Mouse (Mus musculus) embryonic facial prominence, embryonic 10.5 days (tissue): ENCODE measurements around the gene Nek11. TPM values are rescaled to one million over a fixed set of nuclear protein-coding genes. Genes with fewer than 3 reads are reported as not detected.
A peak's percentile ranks its signal among the peaks of the same experiment; 100 is the strongest.

Experiments
- DNase-seq: peaks from one replicate; pipeline ENCODE4 v3.0.0-alpha.2; 2017; ENCODE audit warnings: low spot score
- H3K27ac ChIP-seq: fragments of 300-500 bp; sonication (generic); replicated peaks from 2 replicates; pipeline ENCODE4 v1.5.1; 2016; ENCODE audit warnings: mild to moderate bottlenecking
- H3K27me3 ChIP-seq: fragments of 300-500 bp; sonication (generic); replicated peaks from 2 replicates; pipeline ENCODE4 v1.6.1; 2016; ENCODE audit warnings: low read depth, mild to moderate bottlenecking; ENCODE audit not compliant: poor library complexity, severe bottlenecking
- H3K36me3 ChIP-seq: fragments of 300-500 bp; sonication (generic); replicated peaks from 2 replicates; pipeline ENCODE4 v1.6.1; 2016; ENCODE audit warnings: mild to moderate bottlenecking, moderate library complexity
- H3K4me1 ChIP-seq: fragments of 300-500 bp; sonication (generic); 2 replicates; pipeline ENCODE4 v1.6.1; 2016
- H3K4me3 ChIP-seq: fragments of 300-500 bp; sonication (generic); 2 replicates; pipeline ENCODE4 v1.5.1; 2016; ENCODE audit warnings: mild to moderate bottlenecking, moderate library complexity
- H3K9me3 ChIP-seq: fragments of 300-500 bp; sonication (generic); 2 replicates; pipeline ENCODE4 v1.6.1; 2016; ENCODE audit warnings: mild to moderate bottlenecking
- WGBS: fragments of 180-500 bp; shearing (Covaris S2); methylation state at CpG from one replicate; pipeline ENCODE4 v1.1.7; 2016; 5-methylcytosine and 5-hydroxymethylcytosine counted together
- polyA plus RNA-seq: library from polyadenylated mRNA; unstranded; fragments of >200 nt; fragmentation: Nextera tagmentation; extraction: Ambion mirVana; gene quantifications from 2 replicates; pipeline ENCODE4 v1.2.1, GENCODE M21; 2016

The Nek11 gene
- polyA plus RNA-seq, 1 experiment from 2014 or later = 0.36 TPM

- Histone ChIP-seq H3K36me3 (no peaks in the 10 kb centered on the region), H3K9me3 (no peaks in the 10 kb centered on the region), H3K27me3 (no peaks in the 10 kb centered on the region), H3K4me1 (no peaks in the 10 kb centered on the region), H3K4me3 (no peak overlapping the region), H3K27ac (no peak overlapping the region)
- 84% methylated on average over 3 of the region's 3 CpGs for WGBS
- DNase-seq = no peak
These were observed 93.1 kb downstream of the Nek11 start for GRCm38 (mm10) chr9:105302230-105302629.

GRCm38 (mm10) chr9:105301396-105301795 is 93.9 kb downstream of the Nek11 start:
- Histone ChIP-seq H3K36me3 (no peaks in the 10 kb centered on the region), H3K4me3 (no peak overlapping the region), H3K9me3 (no peaks in the 10 kb centered on the region), H3K27me3 (no peaks in the 10 kb centered on the region), H3K4me1 (no peaks in the 10 kb centered on the region), H3K27ac (no peak overlapping the region)
- no peak for DNase-seq
- 88% methylated on average over 1 of the region's 1 CpGs for WGBS

- no peak overlapping the region for H3K4me3 ChIP-seq
- WGBS = 86% methylated on average over 2 of the region's 2 CpGs
- no peaks in the 10 kb centered on the region for H3K4me1 ChIP-seq
- H3K36me3 ChIP-seq = no peaks in the 10 kb centered on the region
- no peaks in the 10 kb centered on the region for H3K9me3 ChIP-seq
- H3K27me3 ChIP-seq = no peaks in the 10 kb centered on the region
- DNase-seq = no peak
- no peak overlapping the region for H3K27ac ChIP-seq
These were observed 94.5 kb downstream of the Nek11 start for GRCm38 (mm10) chr9:105300738-105301325.

GRCm38 (mm10) chr9:105284670-105285069 is 110.7 kb downstream of the Nek11 start:
- H3K27me3 ChIP-seq = no peaks in the 10 kb centered on the region
- WGBS = 40% methylated on average over 7 of the region's 7 CpGs

GRCm38 (mm10) chr9:105282725-105283124 is 112.6 kb downstream of the Nek11 start:
- DNase-seq = peak; percentile 58

More at GRCm38 (mm10) chr9:105284670-105285069, 110.7 kb downstream of the Nek11 start:
- Histone ChIP-seq H3K27ac (no peak overlapping the region), H3K4me1 (no peaks in the 10 kb centered on the region), H3K36me3 (no peaks in the 10 kb centered on the region), H3K9me3 (no peaks in the 10 kb centered on the region), H3K4me3 (no peak overlapping the region)
- no peak for DNase-seq

GRCm38 (mm10) chr9:105274925-105275324 is 120.4 kb downstream of the Nek11 start:
- H3K27ac ChIP-seq = no peak overlapping the region
- WGBS = 87% methylated on average over 3 of the region's 3 CpGs

More at GRCm38 (mm10) chr9:105282725-105283124, 112.6 kb downstream of the Nek11 start:
- no peaks in the 10 kb centered on the region for H3K4me1 ChIP-seq
- no peaks in the 10 kb centered on the region for H3K36me3 ChIP-seq
- H3K27me3 ChIP-seq = no peaks in the 10 kb centered on the region
- H3K9me3 ChIP-seq = no peaks in the 10 kb centered on the region
- H3K27ac ChIP-seq = no peak overlapping the region
- WGBS = 18% methylated on average over 4 of the region's 4 CpGs
- H3K4me3 ChIP-seq = no peak overlapping the region

GRCm38 (mm10) chr9:105274286-105274685 is 121.0 kb downstream of the Nek11 start:
- DNase-seq = no peak
- Histone ChIP-seq H3K36me3 (no peaks in the 10 kb centered on the region), H3K9me3 (no peaks in the 10 kb centered on the region), H3K4me3 (no peak overlapping the region), H3K4me1 (no peaks in the 10 kb centered on the region), H3K27ac (no peak overlapping the region), H3K27me3 (no peaks in the 10 kb centered on the region)
- 61% methylated on average over 6 of the region's 6 CpGs for WGBS

More at GRCm38 (mm10) chr9:105274925-105275324, 120.4 kb downstream of the Nek11 start:
- Histone ChIP-seq H3K4me3 (no peak overlapping the region), H3K4me1 (no peaks in the 10 kb centered on the region), H3K9me3 (no peaks in the 10 kb centered on the region), H3K27me3 (no peaks in the 10 kb centered on the region), H3K36me3 (no peaks in the 10 kb centered on the region)
- no peak for DNase-seq

GRCm38 (mm10) chr9:105272241-105272640 is 123.1 kb downstream of the Nek11 start:
- Histone ChIP-seq H3K9me3 (no peaks in the 10 kb centered on the region), H3K4me3 (no peak overlapping the region), H3K27ac (no peak overlapping the region), H3K4me1 (no peaks in the 10 kb centered on the region), H3K36me3 (no peaks in the 10 kb centered on the region), H3K27me3 (no peaks in the 10 kb centered on the region)
- WGBS = 11% methylated on average over 7 of the region's 7 CpGs
- peak; percentile 68 for DNase-seq

GRCm38 (mm10) chr9:105263140-105263539 is 132.2 kb downstream of the Nek11 start:
- no peaks in the 10 kb centered on the region for H3K9me3 ChIP-seq
- no peaks in the 10 kb centered on the region for H3K27me3 ChIP-seq
- no peak for DNase-seq
- 80% methylated on average over 2 of the region's 2 CpGs for WGBS
- H3K27ac ChIP-seq = no peak overlapping the region
- no peak overlapping the region for H3K4me3 ChIP-seq
- H3K4me1 ChIP-seq = no peaks in the 10 kb centered on the region
- H3K36me3 ChIP-seq = no peaks in the 10 kb centered on the region

GRCm38 (mm10) chr9:105257668-105258067 is 137.7 kb downstream of the Nek11 start:
- WGBS = 81% methylated on average over 10 of the region's 10 CpGs
- Histone ChIP-seq H3K36me3 (no peaks in the 10 kb centered on the region), H3K27me3 (no peaks in the 10 kb centered on the region), H3K4me1 (no peaks in the 10 kb centered on the region), H3K9me3 (no peaks in the 10 kb centered on the region), H3K27ac (no peak overlapping the region), H3K4me3 (no peak overlapping the region)
- DNase-seq = no peak

GRCm38 (mm10) chr9:105254076-105254475 is 141.2 kb downstream of the Nek11 start:
- WGBS = 94% methylated on average over 1 of the region's 1 CpGs
- Histone ChIP-seq H3K27me3 (no peaks in the 10 kb centered on the region), H3K27ac (no peak overlapping the region), H3K36me3 (no peaks in the 10 kb centered on the region), H3K4me1 (no peaks in the 10 kb centered on the region), H3K4me3 (no peak overlapping the region), H3K9me3 (no peaks in the 10 kb centered on the region)
- no peak for DNase-seq

GRCm38 (mm10) chr9:105252349-105253041 is 142.8 kb downstream of the Nek11 start:
- WGBS = 74% methylated on average over 4 of the region's 4 CpGs
- H3K27me3 ChIP-seq = no peaks in the 10 kb centered on the region
- DNase-seq = no peak
- no peaks in the 10 kb centered on the region for H3K4me1 ChIP-seq
- H3K4me3 ChIP-seq = no peak overlapping the region
- no peaks in the 10 kb centered on the region for H3K36me3 ChIP-seq
- no peak overlapping the region for H3K27ac ChIP-seq
- H3K9me3 ChIP-seq = peaks cover 3% of the 10 kb centered on the region; the same call in 1 of the 2 replicates

- 95% methylated on average over 4 of the region's 4 CpGs for WGBS
- H3K36me3 ChIP-seq = no peaks in the 10 kb centered on the region
- H3K4me1 ChIP-seq = no peaks in the 10 kb centered on the region
- no peak for DNase-seq
- H3K27ac ChIP-seq = no peak overlapping the region
- no peaks in the 10 kb centered on the region for H3K27me3 ChIP-seq
- no peak overlapping the region for H3K4me3 ChIP-seq
- peaks cover 3% of the 10 kb centered on the region; the same call in 1 of the 2 replicates for H3K9me3 ChIP-seq
These were observed 144.1 kb downstream of the Nek11 start for GRCm38 (mm10) chr9:105251256-105251655.
